Mouse (Mus musculus) retina, postnatal 7 days (tissue): ENCODE results near the gene Bsx.

ENCODE experiments used
- DNase-seq: peaks from one replicate; pipeline ENCODE4 v3.0.0-alpha.2; 2012; ENCODE audit warnings: low read depth, low spot score

Bsx gene

DNA sequence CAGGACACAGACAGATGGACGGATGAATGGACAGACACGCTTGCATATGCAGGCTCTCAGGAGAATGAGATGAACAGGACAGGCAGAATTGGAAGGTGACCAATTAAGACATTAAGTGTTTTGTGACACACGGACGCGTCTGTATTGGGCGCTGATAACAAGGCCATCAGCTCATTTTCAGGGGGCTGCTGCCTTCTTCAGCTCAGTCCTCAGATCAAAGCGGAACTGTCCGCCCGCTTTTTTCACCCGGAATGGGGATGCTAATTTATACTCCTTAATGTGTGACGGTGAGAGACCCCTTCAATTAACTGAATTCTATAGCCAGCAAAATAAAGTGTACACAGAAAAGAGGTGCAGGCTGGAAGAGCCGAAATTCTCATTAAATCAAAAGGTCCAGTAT is 15.5 kb downstream of the Bsx start:
- DNase-seq = no peak

DNA sequence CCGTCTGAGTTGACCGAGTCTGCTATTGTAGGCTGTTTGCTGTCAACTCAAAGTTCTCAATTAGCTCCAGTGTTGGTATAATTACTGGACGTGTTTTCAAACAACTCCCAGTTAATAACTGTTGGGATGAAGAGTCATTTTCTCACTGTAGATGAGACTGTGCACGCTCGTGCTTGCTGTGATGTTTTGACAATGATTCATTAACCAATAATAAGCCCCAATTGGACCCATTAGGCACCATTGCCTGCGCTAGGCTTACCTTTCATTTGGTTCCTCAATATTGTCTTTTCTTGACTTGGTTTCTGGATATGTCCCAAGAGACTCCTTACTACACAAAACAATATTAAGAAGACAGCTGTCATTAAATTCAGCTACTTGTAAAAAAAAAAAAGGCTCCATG is 18.5 kb downstream of the Bsx start:
- no peak for DNase-seq

DNA sequence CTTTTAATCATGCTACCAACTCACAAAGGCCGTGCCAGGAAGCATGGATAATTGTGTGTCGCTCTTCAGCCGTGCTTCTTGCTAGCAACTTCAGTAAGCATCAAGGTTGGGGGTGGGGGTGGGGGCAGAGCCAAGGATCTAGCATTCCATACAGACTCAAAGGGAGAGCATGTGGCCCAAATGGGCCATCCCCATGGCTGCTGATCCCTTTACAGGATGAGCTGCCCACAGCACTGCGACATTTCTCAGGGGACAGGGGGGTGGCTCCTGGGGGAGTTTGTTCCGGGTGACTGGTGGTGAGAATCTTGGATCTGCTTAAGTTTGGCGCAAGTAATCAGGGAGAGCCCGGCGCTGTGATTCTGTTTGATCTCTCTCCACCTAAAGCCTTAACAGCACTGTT is 33.5 kb downstream of the Bsx start:
- no peak for DNase-seq

DNA sequence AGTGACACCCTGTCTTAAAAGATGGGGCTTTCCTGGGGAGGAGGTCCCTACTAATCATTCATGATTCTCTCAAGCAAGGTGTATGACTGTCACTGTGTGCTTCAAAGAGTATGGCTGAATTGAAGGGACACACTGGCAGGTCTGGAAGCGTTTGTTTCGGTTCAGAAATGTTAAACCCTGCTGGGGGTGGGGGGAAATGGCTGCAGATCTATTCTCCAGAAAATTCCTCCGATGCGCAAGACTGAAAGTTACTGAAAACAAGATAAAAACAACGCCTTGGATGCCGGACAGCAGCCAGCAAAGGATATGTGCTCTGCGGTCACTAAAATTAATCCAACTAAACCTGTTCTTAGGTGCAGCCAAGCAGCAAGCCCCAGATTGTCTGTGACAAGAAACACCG is 34.5 kb downstream of the Bsx start:
- no peak for DNase-seq

DNA sequence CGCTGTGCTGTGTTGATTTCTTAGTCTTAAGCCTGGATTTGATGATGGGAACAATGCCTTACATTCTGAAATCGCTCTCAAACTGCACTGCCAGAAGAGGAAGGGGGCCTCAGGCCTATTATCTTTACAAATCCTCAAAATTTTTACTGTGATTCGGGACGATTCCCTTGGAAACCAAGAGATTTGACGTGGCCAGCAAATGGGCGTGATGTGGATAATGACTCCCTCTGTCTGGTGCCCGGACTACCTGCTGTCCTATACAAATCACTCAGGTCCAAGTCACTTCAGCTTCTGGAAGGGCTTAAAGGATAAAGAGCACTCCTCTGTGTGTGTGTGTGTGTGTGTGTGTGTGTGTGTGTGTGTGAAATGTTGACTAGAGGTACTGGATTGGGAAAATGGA is 35.0 kb downstream of the Bsx start:
- no peak for DNase-seq

DNA sequence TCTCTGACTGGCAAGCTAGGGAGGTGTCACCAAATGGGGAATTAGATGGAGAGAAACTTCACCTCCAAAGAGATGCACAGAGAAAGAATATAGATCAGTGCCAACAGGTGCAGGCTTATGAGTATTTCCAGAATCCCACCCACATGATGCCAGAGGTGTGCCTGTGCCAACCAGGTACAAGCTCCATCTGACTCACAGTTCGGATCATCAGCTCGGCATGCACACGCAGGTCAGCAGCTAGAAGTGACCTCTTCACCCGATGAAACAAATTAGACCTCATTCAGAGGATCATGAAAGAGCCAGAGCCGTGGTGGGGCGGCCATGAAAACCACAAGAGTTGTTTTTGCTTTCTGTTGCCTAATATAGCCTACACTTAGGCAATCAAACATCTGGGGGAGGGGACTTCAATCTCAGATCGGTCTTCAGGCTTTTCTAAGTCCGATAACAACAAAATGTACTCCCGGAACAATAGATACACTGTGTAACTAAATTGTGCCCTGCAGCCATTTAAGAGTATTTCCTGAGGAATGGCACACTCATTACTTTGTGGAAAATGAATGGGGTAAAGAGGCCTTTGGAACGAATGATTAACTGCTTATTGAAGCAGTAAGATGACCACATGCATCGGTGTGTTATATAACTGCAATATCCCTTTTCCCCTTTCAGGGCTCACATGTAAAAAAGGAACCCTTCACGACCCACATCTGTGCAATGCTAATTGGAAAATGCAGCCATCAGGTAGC is 44.1 kb downstream of the Bsx start:
- DNase-seq = no peak

DNA sequence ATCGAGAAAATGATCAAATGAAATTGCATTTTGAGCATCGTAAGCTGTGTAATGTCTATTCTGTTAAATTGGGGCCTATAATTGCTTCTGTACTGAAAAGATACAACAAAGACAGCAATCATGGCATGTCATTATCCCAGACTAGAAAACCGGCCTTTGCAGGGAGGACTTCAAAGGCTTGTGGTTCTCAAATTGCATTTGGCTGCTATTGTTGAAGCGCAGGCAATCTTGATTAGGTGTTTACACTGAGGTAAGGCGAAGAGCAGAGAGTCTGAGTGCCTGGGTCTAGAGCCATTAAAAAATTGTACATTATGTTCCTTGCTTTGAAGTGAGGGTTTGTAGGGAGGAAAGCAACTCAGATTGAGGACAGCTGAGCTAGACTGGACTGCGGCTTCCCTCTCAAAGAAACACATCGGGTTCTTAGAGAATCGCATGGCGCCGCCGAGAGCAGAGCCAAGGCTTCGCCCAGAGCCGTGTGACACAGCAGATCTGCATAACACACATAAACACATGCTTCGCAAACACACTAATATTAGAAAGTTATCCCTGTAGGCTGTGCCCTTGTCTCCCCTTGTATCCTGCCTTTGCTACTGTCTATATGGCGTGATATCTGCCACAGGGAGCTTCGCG is 53.5 kb downstream of the Bsx start:
- DNase-seq = no peak
